Mouse (Mus musculus) brown adipose tissue, adult 24 weeks (tissue): ENCODE results near the gene Tmsb4x. TPM values are rescaled to one million over a fixed set of nuclear protein-coding genes. Genes with fewer than 3 reads are reported as not detected.

Experiments
- H3K27ac ChIP-seq: fragments of 200-500 bp; replicated peaks from 2 replicates; pipeline ENCODE4 v1.5.1; 2012; ENCODE audit warnings: low read depth, mild to moderate bottlenecking, low read length
- H3K4me1 ChIP-seq: fragments of 200-500 bp; 2 replicates; pipeline ENCODE4 v1.6.1; 2012; ENCODE audit warnings: low read length, mixed read lengths; ENCODE audit not compliant: control insufficient read depth, insufficient read depth, insufficient read length
- H3K4me3 ChIP-seq: fragments of 200-500 bp; 2 replicates; pipeline ENCODE4 v1.5.1; 2012; ENCODE audit warnings: low read depth, mild to moderate bottlenecking, low read length, moderate library complexity; ENCODE audit not compliant: insufficient read depth
- polyA plus RNA-seq: library from polyadenylated mRNA; stranded (reverse); fragments of >200 nt; gene quantifications from 2 replicates; pipeline ENCODE4 v1.2.4, GENCODE M21; 2012; ENCODE audit not compliant: missing spikeins, insufficient read depth, insufficient read length

The Tmsb4x gene
- 941 and 1,203 TPM in 2 replicates for polyA plus RNA-seq

DNA sequence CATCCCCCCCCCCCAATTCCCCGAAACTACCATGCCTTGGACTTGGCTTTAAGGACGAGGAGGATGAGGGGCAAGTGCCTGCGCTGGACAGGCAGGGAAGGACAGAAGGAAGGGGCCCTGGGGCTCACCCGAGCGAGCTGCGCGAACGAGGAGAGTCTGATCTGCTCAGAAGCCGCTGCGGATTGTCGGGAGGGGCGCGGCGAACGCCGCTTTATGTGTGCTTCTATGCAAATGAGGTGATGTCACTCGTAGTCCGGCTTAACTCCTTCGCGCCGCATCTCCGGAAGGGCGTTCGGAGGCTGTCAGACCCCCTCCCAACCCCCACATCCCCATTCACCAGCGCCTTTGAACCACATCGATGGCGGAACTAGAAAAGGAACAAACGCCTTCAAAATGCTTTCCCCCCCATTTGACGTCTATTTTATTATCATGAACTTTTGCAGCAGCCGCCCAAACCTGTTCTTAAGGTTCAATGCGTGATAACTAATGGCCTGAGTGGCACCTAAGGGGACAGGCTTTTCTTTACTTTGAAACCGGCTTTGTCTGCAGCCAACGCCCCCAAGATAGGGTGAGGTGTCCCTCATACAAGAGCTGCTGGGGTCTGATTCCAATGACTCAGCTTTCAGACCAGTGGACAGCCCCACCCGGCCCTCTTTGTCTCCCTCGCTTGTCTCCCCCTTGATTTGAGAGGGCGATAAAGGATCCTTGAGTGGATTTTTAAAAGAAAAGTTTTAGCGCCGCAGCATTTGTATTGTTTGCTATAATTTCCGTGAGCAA, at the start of gene Tmsb4x:
Tmsb4x (minus strand) TSS at position 338 of the 777 bp plus-strand sequence.
- Histone ChIP-seq H3K4me1 (peaks cover 2% of the 10 kb centered on the region), H3K27ac (peak within 1 kb of the TSS; percentile 99), H3K4me3 (peak within 1 kb of the TSS; percentile 91)

DNA sequence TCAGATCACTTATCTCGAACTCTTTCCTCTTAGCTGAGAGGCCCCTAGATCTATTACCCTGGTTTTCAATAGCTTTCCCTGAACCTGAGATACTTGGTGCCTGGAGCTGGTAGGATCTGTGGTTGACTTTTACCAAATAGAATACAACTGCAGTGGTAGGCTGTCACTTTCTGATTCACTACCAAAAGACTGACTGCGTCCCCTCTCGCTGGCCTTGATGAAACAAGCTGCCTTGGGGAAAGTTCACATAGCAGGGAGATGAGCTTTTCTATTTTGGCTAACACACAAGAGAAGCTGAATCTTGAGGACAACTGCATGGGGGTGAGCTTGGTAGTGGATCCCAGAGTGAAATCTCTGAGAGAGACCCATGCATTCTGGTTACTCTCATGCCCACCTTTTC, 32.6 kb upstream of the Tmsb4x start:
- no peak overlapping the region for H3K27ac ChIP-seq
- no peaks in the 10 kb centered on the region for H3K4me1 ChIP-seq

DNA sequence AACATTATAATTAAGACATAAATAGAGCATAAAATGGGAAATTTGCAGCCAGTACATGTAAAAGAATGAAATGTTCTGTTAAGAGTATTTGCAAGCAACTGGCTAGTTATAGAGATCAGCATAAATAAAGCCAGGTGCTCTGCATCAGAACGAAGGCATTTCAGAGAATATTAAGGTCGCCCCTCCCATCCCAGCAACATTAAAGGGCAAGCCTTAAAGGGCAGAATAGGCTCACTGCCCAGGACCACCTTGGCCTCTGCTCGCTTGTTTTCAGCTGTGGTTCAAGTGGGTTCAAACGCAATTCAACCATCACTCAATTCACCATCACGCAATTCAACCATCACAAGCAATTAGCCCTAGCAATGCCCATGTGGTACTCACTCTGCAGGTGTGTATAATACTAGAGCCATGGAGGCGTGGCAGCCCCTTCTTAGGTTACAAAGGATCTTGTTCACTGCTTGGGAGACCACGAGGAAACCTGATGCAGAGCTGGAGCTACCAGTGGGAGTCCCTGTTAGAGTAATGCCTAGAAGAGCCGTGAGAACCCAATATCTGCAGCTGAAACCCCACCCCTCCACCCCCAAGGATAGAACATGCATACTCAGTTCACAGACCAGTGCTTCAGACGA, 30.3 kb upstream of the Tmsb4x start:
- Histone ChIP-seq H3K27ac (no peak overlapping the region), H3K4me3 (no peak overlapping the region), H3K4me1 (no peaks in the 10 kb centered on the region)

More for the DNA sequence above, 32.6 kb upstream of the Tmsb4x start:
- no peak overlapping the region for H3K4me3 ChIP-seq

DNA sequence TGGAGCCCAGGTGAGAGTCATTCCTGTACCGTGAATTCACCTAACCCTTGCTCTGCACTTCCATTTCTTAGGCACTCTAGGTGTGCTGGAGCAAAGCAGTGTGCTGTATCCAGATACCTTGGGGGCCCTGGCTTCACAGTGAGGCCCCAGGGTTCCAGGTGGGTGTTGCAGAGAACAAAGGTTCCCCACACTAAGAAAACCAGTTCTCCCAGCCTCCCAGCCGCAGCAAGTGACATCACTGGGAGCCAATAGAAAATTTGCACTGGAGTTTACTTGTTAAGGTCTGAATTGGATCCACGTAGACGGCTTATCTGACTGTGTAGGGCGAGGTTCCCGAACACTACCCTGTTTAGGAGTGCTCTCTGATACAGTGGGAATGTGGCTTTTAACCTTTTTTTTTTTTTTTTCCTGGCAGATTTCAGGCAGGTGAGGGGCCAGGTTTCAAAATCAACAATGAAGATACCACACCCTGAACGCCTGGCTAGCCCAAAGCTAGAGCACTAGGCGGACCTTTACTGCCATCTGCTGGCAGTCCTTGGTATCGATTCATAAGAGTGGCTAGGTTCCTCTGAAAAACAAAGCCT, 24.1 kb upstream of the Tmsb4x start:
- Histone ChIP-seq H3K4me1 (no peaks in the 10 kb centered on the region), H3K4me3 (no peak overlapping the region), H3K27ac (peak overlapping the region; percentile 18)

DNA sequence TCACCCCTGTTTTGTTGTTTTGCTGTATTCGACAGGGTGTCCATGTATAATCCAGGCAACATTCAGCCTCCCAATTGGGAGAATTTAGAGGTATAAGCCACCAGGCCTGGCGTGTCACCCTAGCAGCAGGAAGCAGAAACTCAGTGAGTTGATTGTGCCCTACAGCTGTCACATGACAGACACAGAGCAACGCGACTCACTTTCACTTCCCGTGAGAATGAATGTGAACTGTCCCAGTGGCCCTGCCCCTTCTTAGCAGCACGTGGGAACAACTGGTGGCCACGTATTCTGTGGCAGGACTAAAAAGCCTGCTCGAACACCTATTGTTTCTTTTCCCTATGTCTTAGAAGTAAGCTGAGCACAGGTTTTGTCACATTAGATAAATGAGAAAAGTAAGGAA, 22.0 kb upstream of the Tmsb4x start:
- no peaks in the 10 kb centered on the region for H3K4me1 ChIP-seq
- no peak overlapping the region for H3K4me3 ChIP-seq

DNA sequence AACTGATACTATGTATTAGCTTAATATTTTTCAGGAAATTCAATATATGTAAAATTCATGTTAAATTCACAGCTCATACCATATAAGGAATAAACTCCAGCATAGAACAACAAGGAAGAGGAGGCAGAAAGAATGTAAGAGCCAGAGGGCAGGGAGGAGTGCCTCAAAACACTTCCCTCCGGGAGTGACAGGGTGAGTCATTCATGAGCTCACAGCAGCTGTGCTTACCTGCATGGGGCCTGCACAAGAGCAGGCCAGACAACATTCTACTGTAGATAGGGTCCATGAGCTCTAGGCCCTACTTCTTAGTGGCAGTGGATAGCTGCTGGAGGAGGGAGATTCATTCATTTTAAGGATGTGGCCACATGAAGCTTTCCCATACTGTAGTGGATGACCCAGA, 20.7 kb upstream of the Tmsb4x start:
- Histone ChIP-seq H3K27ac (peak overlapping the region; percentile 24; the same call in 1 of the 2 replicates), H3K4me1 (no peaks in the 10 kb centered on the region)

More for the DNA sequence above, 22.0 kb upstream of the Tmsb4x start:
- peak overlapping the region; percentile 33; the same call in 1 of the 2 replicates for H3K27ac ChIP-seq

DNA sequence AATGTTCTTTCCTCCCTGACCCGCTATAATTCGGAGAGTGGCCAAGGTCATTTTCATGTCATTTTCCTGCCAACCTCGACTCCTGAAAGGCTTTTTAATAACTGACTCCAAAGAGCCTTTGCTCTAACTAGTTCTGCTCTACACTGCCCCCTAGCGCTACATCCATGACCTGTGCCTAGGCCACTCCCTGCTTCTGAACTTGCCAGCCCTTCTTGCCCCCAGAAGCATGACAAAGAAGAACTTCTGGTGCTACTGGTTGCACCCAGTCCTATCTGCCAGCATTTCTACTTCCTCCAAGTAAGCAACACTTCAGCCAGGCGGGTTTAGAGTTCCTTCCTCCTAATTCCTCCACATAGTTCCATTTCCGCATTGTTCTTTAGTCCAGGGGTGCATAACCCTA, 20.1 kb upstream of the Tmsb4x start:
- Histone ChIP-seq H3K4me3 (no peak overlapping the region), H3K27ac (0 out of 2 replicates have a peak overlapping the region, but pooled peaks have one; percentile 21), H3K4me1 (no peaks in the 10 kb centered on the region)

More for the DNA sequence above, 20.7 kb upstream of the Tmsb4x start:
- H3K4me3 ChIP-seq: no peak overlapping the region

DNA sequence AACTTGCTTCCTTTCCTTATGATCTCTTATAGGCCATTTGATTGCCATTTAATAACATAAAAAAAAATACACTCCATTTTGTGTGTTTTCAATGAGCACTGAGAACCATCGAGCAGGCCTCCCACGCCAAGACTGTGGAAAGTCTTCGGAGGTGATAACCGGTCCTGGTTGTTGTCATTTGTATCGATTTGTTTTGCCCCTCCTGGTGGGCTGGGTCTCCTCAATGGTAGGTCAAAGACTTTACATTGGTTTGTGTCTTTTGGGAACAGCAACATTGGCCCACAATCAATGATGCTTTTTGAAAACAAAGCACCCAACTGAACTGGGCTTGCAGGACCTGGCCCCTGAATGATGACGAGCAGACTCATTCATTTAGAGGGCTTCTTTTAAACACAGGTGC, 18.6 kb upstream of the Tmsb4x start:
- Histone ChIP-seq H3K4me1 (no peaks in the 10 kb centered on the region), H3K27ac (0 out of 2 replicates have a peak overlapping the region, but pooled peaks have one; percentile 11), H3K4me3 (no peak overlapping the region)

DNA sequence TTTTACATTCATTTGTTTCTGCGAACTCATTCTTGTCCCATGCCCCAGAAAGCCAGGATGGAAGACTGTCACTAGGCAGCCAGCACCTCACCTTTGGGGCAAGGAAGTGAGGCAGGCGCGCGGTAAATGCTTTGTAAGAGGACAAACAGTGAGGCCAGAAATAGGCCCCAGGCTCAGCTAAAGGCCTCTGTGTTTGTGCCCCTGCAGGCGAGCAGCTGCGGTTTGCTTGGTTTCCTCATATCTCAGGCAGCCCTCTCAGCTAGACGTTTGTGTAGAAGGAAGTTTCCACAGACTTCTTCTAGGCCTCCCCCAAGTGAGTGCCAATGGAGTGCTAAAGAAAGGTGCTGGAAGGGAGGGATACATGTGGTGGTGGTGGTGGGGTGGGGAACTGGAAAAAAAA, 18.0 kb upstream of the Tmsb4x start:
- no peak overlapping the region for H3K4me3 ChIP-seq
- no peaks in the 10 kb centered on the region for H3K4me1 ChIP-seq
- peak overlapping the region; percentile 48 for H3K27ac ChIP-seq

DNA sequence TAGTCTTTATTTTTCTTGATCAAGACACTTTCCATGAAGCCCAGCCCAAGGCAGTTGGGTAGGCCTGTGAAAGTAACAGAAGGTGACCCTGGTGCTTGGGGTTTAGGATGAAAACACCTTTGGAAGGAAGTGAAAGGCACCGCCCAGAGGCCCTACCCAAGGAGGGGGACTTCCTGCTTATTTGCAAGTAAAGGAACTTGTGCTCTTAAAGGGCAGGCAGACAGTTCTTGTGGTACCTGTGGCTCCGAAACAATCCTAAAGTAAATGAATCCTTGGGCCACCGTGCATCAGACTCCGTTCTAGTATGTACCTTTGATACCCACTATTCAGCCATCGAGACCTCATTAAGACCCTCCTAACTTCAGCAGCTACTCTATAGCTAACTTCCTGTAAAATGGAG, 17.5 kb upstream of the Tmsb4x start:
- H3K27ac ChIP-seq: peak overlapping the region; percentile 17; the same call in 1 of the 2 replicates
- no peak overlapping the region for H3K4me3 ChIP-seq
- no peaks in the 10 kb centered on the region for H3K4me1 ChIP-seq

DNA sequence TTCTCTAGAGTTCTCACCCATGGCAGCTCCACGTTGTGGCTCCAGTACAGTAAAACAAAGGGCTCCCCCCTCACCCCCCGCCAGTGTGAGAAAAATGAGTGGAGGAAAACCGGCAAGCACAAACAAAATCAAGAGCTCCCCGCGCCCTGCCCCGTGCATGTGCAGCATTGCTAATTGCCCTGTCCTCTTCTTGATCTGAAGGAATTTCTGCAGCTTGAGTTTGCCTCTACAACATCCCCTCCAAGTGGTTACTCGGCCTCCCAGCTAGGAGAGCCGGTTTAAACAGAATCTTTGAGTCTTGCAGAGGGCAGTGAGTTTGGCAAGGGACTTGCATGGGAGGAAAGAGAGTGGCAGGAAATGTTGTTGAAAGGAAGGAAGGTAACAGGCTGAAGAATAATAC, 3.6 kb upstream of the Tmsb4x start:
- Histone ChIP-seq H3K4me3 (no peak overlapping the region), H3K27ac (peak overlapping the region; percentile 79), H3K4me1 (peaks cover 2% of the 10 kb centered on the region)

DNA sequence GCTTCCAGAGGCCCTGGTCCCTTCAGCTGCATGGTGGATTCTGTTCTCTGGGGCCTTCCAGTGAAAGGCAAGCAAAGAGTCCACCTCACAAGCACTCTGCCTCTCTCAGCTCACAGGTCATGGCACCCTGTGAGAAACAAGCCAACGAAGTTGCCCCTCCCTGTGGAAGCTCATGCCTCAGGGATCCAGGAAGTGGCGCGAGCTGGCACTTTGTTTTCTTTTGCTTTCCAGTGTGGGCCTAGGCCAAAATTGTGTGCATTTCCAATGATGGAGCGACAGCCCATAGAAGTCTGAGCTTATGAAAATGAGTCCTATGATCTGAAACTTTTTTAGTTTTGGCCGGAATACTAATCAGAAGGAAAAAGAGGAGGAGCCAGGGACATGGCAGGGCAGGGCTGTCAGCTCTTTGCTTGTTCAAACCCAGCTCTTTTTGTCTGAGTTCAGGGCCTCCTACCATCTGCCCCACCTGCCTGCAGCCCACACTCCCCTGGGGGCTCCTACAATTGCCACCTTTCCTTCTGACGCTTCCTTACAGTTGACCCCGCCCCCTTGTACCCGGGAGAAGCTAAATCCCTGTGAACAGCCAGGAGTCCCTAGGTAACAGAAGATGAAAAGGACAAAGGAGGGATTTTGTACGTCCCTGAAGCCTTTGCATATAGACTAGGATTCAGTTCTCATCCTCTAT, 2.9 kb upstream of the Tmsb4x start:
- peaks cover 2% of the 10 kb centered on the region for H3K4me1 ChIP-seq
- H3K27ac ChIP-seq: peak overlapping the region; percentile 79
- H3K4me3 ChIP-seq: no peak overlapping the region

DNA sequence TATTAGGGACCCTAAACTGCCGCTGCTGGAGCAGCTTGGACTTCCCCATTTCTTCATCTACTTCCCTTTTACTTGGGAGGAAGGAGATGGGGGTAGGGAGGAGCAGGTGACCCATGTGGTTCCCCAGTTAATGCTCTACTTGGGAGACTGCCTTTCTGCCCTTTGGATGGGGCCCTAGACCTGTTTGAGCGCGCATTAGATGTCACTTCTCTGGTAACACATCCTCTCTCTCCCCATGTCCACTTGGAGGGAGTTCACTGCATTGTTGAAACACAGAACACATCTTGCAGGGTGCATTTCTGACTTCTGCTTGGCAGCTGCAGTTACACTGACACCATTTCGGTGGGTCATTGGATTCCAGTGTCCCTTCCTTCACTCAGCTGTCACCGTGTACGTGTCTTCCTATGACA, 1.2 kb upstream of the Tmsb4x start:
- peak overlapping the region; percentile 99 for H3K27ac ChIP-seq
- H3K4me1 ChIP-seq: peaks cover 2% of the 10 kb centered on the region
- peak overlapping the region; percentile 91 for H3K4me3 ChIP-seq

DNA sequence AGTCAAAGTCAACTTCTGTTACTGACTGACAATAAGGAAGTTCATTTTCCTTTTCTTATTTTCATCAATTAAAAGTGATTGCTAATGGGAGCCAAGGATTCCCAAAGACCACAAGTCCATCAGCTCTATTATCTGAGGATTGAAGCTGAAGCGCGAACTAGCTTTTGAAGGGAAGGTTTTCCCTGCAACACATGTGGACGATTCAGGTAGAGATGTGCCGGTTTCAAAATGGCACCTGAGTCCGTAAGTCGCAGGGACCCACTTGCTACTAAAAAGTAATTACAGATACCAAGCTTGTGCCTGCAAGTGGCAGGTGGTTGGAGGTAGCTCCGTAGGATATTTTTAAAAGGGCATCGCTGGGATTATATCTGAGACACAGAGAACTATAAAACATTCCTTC, 713 bp upstream of the Tmsb4x start:
- Histone ChIP-seq H3K27ac (peak overlapping the region; percentile 99), H3K4me3 (peak overlapping the region; percentile 91), H3K4me1 (peaks cover 2% of the 10 kb centered on the region)

DNA sequence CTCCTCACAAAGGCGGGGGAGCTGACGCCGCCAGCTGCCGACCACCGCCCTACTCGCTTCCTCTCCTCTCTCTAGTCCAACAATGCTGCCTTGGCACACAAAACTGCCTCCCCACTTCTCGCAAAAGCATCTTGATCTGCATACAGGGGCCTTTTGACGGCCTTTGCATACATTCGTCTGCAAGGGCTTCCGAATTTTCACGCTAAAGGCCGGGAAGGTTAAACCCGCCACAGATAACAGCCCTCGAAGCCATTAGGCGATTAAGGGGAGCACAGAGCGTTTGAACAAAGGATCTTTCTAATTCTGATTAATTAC, 652 bp downstream of the Tmsb4x start:
- Histone ChIP-seq H3K4me3 (peak overlapping the region; percentile 91), H3K27ac (peak overlapping the region; percentile 98), H3K4me1 (peaks cover 2% of the 10 kb centered on the region)
